Mouse (Mus musculus) midbrain, embryonic 14.5 days (tissue): ENCODE measurements around the gene Vsx2. TPM values are rescaled to one million over a fixed set of nuclear protein-coding genes. Genes with fewer than 3 reads are reported as not detected.
A peak's percentile ranks its signal among the peaks of the same experiment; 100 is the strongest.

Experiments
- ATAC-seq: fragments of 200-750 bp; cut with Nextera tagmentation; 2 replicates; pipeline ENCODE4 v1.8.0; 2017; ENCODE audit warnings: moderate number of reproducible peaks, moderate library complexity; ENCODE audit not compliant: low FRiP score, low TSS enrichment
- DNase-seq: peaks from one replicate; pipeline ENCODE4 v3.0.0-alpha.2; 2015
- H3K27ac ChIP-seq: fragments of 300-500 bp; sonication (generic); replicated peaks from 2 replicates; pipeline ENCODE4 v1.5.1; 2014; ENCODE audit warnings: mild to moderate bottlenecking, low read depth, low read length, moderate library complexity
- H3K27me3 ChIP-seq: fragments of 300-500 bp; sonication (generic); 2 replicates; pipeline ENCODE4 v1.6.1; 2014; ENCODE audit warnings: low read length, control low read depth, mixed read lengths; ENCODE audit not compliant: control insufficient read depth, insufficient read depth
- H3K36me3 ChIP-seq: fragments of 300-500 bp; sonication (generic); 2 replicates; pipeline ENCODE4 v1.6.1; 2014; ENCODE audit warnings: low read length, control low read depth; ENCODE audit not compliant: control insufficient read depth, insufficient read depth
- H3K4me1 ChIP-seq: fragments of 300-500 bp; sonication (generic); 2 replicates; pipeline ENCODE4 v1.6.1; 2014; ENCODE audit warnings: mild to moderate bottlenecking, antibody characterized with exemption, low read length, control low read depth; ENCODE audit not compliant: control insufficient read depth, insufficient read depth
- H3K4me2 ChIP-seq: fragments of 300-500 bp; sonication (generic); 2 replicates; pipeline ENCODE4 v1.6.1; 2014; ENCODE audit warnings: mild to moderate bottlenecking, low read length, moderate library complexity
- H3K4me3 ChIP-seq: fragments of 300-500 bp; sonication (generic); replicated peaks from 2 replicates; pipeline ENCODE4 v1.5.1; 2014; ENCODE audit warnings: low read depth, low read length
- H3K9ac ChIP-seq: fragments of 300-500 bp; sonication (generic); replicated peaks from 2 replicates; pipeline ENCODE4 v1.6.1; 2014; ENCODE audit warnings: mild to moderate bottlenecking, low read length, moderate library complexity
- H3K9me3 ChIP-seq: fragments of 300-500 bp; sonication (generic); 2 replicates; pipeline ENCODE4 v1.6.1; 2016; ENCODE audit warnings: low read length, control low read depth, mixed read lengths; ENCODE audit not compliant: control insufficient read depth
- WGBS: fragments of 180-500 bp; shearing (Covaris S2); extraction: QIAGEN DNeasy Blood & Tissue Kit; methylation state at CpG from one replicate; pipeline ENCODE4 v1.1.7; 2014; 5-methylcytosine and 5-hydroxymethylcytosine counted together
- polyA plus RNA-seq: library from polyadenylated mRNA; unstranded; fragments of >200 nt; fragmentation: Nextera tagmentation; extraction: Ambion mirVana; gene quantifications from 2 replicates; pipeline ENCODE4 v1.2.1, GENCODE M21; 2014

Gene Vsx2
- polyA plus RNA-seq = 2.7 and 4.0 TPM in 2 replicates

GRCm38 (mm10) chr12:84569336-84569970 lies at the start of gene Vsx2:
Gene Vsx2, plus strand, starts transcription at chr12:84569762.
- H3K27ac ChIP-seq = no peak within 1 kb of the TSS
- no peak for ATAC-seq
- peak within 1 kb of the TSS; percentile 15; the same call in 1 of the 2 replicates for H3K4me2 ChIP-seq
- H3K9ac ChIP-seq = no peak within 1 kb of the TSS
- H3K27me3 ChIP-seq = peaks cover 67% of the 10 kb centered on the region
- no peak within 1 kb of the TSS for H3K4me3 ChIP-seq
- no peak for DNase-seq
- no peaks in the 10 kb centered on the region for H3K9me3 ChIP-seq
- WGBS = 1% methylated on average over 25 of the region's 25 CpGs
- H3K4me1 ChIP-seq = no peaks in the 10 kb centered on the region; the same call in 1 of the 2 replicates
- H3K36me3 ChIP-seq = no peaks in the 10 kb centered on the region

- H3K27me3 ChIP-seq = no peaks in the 10 kb centered on the region
- no peak overlapping the region for H3K4me2 ChIP-seq
- DNase-seq = no peak
- no peaks in the 10 kb centered on the region for H3K9me3 ChIP-seq
- no peak for ATAC-seq
- peaks cover 10% of the 10 kb centered on the region; the same call in 1 of the 2 replicates for H3K4me1 ChIP-seq
- H3K4me3 ChIP-seq = no peak overlapping the region
- H3K9ac ChIP-seq = no peak overlapping the region
- no peaks in the 10 kb centered on the region for H3K36me3 ChIP-seq
- 66% methylated on average over 3 of the region's 3 CpGs for WGBS
- H3K27ac ChIP-seq = no peak overlapping the region
Observed at GRCm38 (mm10) chr12:84523728-84524127, 45.8 kb upstream of the Vsx2 start.

GRCm38 (mm10) chr12:84524147-84525050 lies 45.2 kb upstream of the Vsx2 start:
- peaks cover 10% of the 10 kb centered on the region; the same call in 1 of the 2 replicates for H3K4me1 ChIP-seq
- ATAC-seq = no peak
- no peaks in the 10 kb centered on the region for H3K9me3 ChIP-seq
- H3K9ac ChIP-seq = no peak overlapping the region
- H3K4me3 ChIP-seq = no peak overlapping the region
- no peak overlapping the region for H3K4me2 ChIP-seq
- WGBS = 68% methylated on average over 11 of the region's 11 CpGs
- no peak overlapping the region for H3K27ac ChIP-seq
- H3K27me3 ChIP-seq = no peaks in the 10 kb centered on the region
- H3K36me3 ChIP-seq = no peaks in the 10 kb centered on the region
- DNase-seq = no peak

- ATAC-seq = no peak
- DNase-seq = no peak
- Histone ChIP-seq H3K4me3 (no peak overlapping the region), H3K4me1 (peaks cover 10% of the 10 kb centered on the region; the same call in 1 of the 2 replicates), H3K9me3 (no peaks in the 10 kb centered on the region), H3K27me3 (no peaks in the 10 kb centered on the region), H3K4me2 (no peak overlapping the region), H3K27ac (no peak overlapping the region), H3K36me3 (no peaks in the 10 kb centered on the region), H3K9ac (no peak overlapping the region)
- WGBS = 89% methylated on average over 12 of the region's 12 CpGs
Observed at GRCm38 (mm10) chr12:84525422-84525821, 44.1 kb upstream of the Vsx2 start.

GRCm38 (mm10) chr12:84530426-84530825 lies 39.1 kb upstream of the Vsx2 start:
- ATAC-seq = no peak
- no peaks in the 10 kb centered on the region for H3K36me3 ChIP-seq
- WGBS = 89% methylated on average over 5 of the region's 5 CpGs

GRCm38 (mm10) chr12:84531906-84532829 lies 37.4 kb upstream of the Vsx2 start:
- no peaks in the 10 kb centered on the region; the same call in 1 of the 2 replicates for H3K27me3 ChIP-seq
- 15% methylated on average over 13 of the region's 13 CpGs for WGBS
- peak; percentile 82 for ATAC-seq

More at GRCm38 (mm10) chr12:84530426-84530825, 39.1 kb upstream of the Vsx2 start:
- no peak for DNase-seq
- Histone ChIP-seq H3K27ac (no peak overlapping the region), H3K4me2 (no peak overlapping the region), H3K4me3 (no peak overlapping the region), H3K9ac (no peak overlapping the region), H3K4me1 (peaks cover 22% of the 10 kb centered on the region), H3K9me3 (no peaks in the 10 kb centered on the region), H3K27me3 (no peaks in the 10 kb centered on the region; the same call in 1 of the 2 replicates)

GRCm38 (mm10) chr12:84532830-84533199 lies 36.7 kb upstream of the Vsx2 start:
- Histone ChIP-seq H3K27me3 (no peaks in the 10 kb centered on the region; the same call in 1 of the 2 replicates), H3K4me2 (no peak overlapping the region), H3K4me3 (no peak overlapping the region), H3K9ac (no peak overlapping the region), H3K36me3 (no peaks in the 10 kb centered on the region), H3K9me3 (no peaks in the 10 kb centered on the region), H3K4me1 (peaks cover 17% of the 10 kb centered on the region), H3K27ac (peak overlapping the region; percentile 33; the same call in 1 of the 2 replicates)
- WGBS = 38% methylated on average over 8 of the region's 8 CpGs
- no peak for DNase-seq
- no peak for ATAC-seq

More at GRCm38 (mm10) chr12:84531906-84532829, 37.4 kb upstream of the Vsx2 start:
- Histone ChIP-seq H3K9ac (no peak overlapping the region), H3K9me3 (no peaks in the 10 kb centered on the region), H3K4me3 (no peak overlapping the region), H3K36me3 (no peaks in the 10 kb centered on the region), H3K27ac (peak overlapping the region; percentile 52; the same call in 1 of the 2 replicates), H3K4me2 (no peak overlapping the region), H3K4me1 (peaks cover 17% of the 10 kb centered on the region)
- DNase-seq = peak; percentile 81
